Mouse (Mus musculus) spleen, adult 18-20 months (tissue): ENCODE measurements at regions not wholly inside any gene's neighbourhood (a gene's known extent, or its start where the extent isn't known, plus 50 kb on each side); places are given as distances from the start of the nearest gene placed in this dataset.

Experiments used
- DNase-seq, 2 experiments: peaks; one replicate each; pipeline ENCODE4 v3.0.0; 2022; ENCODE audit warnings: mixed read lengths in 2 of 2

DNA sequence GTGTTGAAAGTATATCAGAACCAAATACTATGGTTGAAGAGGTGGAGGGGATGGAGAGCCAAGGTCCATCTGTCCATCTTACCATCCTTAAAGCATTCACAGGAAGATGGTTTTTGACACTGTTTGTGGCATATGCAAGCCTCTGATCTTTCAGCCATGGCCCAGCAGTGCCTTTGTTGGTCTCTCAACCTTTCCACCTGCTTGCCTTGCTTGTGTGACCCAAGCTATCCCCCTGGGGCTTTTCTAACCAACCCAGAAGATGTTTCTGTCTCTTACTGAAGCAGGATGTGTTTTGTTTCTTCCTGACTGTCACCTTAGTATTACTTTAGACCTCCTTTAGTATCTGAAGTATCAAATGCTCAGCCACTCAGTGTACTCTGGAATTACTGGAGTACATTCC, 107.8 kb upstream of the Prdm1 start:
- peak; percentile 35 to 49 for DNase-seq

DNA sequence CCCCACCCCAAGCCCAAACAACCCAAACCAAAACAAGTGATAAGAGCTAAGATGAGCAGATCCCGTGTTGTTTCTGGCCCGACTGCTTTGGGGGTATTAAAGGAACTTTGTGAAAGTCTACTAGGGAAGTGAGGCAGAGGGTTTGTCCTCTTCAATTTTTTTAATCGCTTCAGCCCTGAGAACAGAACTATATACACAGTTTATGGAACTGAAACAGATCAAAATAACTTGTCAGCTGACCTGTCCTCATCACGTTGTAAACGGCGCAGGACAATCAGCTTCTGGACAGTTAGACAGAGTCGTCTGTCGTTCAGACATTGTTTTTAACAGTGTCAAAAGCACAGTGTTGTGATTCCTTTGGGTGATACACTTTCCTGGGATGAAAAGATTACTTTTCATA, 103.3 kb upstream of the Prdm1 start:
- DNase-seq: no peak

- peak; percentile 44 to 52 for DNase-seq
Observed at GRCm38 (mm10) chr10:44630485-44630884, 102.2 kb upstream of the Prdm1 start.

DNA sequence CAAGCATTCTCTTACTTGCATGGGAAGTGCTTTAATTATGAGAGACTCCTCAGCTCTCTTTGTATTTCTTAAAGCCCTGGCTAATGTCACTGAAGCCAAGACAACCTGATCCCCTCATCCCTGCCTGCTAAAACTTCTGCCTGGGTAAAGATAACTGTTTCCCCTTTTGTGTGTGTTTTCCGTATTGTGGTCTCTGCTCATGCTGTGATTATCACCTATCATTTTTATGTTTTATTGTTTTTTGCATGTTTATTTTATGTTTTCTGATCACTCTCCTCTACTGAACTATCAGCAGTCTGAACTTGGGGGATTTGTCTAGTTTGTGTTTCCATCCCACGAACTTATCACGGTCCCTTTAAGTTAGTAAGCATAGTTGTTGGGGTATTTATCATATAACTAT, 100.1 kb upstream of the Prdm1 start:
- DNase-seq: no peak

GRCm38 (mm10) chr10:44627431-44627830, 99.1 kb upstream of the Prdm1 start:
- no peak for DNase-seq

- DNase-seq: no peak
Observed at GRCm38 (mm10) chr10:44625521-44625920, 97.2 kb upstream of the Prdm1 start.

DNA sequence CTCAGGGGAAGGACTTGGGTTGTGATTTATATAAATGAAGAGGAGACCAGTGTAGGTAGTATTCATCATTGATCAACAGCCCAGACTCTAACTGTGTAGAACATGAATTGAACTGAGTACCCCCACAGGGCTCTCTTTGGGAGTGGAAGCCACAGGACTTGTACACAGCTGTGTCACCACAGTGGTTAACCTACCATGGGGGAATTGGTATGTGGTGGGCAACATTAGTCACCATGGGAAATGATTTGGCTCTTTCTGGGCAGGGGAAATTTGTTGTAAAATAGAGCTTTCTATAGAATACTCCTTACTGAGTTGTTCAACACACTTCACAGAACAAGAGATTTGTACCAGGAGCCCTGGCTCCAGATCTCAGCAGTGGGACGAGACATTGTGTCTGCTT, 87.3 kb upstream of the Prdm1 start:
- DNase-seq: no peak

DNA sequence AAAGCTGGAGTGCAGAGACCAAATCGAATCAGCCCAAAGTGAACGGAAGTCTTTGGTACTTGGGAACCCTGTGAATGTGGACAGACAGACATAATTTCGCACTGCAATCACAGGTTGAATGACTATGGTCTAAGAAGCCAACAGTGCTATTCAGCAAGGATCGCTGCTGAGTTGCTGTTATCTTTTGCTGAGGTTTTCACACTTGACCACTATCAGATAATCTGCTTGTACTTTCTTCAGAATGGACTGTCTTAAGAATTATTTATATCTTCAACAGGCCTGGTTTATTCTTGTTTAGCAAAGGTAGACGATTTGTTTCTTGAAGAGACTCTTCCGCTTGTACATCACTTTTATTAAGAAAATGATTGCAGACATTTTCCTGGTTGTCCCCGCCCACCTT, 84.3 kb upstream of the Prdm1 start:
- no peak for DNase-seq

DNA sequence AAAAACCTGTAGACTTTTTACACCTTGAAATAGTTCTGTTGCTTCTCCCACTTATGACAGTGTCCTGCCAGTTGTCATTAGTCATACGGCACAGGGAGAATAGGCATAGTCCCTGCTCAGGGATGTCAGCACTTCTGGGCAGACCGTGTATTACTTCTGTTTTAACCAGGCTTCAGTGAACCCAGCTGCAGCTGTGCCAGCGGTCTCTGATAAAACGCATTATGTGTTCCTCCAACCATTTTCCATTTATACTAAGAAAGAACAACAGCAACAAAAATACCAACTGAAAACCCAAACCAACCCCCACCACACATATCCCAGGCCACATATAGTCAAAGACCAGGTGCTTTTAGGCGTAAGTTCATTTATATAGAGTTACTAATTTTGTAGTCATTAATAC, 83.1 kb upstream of the Prdm1 start:
- no peak for DNase-seq

DNA sequence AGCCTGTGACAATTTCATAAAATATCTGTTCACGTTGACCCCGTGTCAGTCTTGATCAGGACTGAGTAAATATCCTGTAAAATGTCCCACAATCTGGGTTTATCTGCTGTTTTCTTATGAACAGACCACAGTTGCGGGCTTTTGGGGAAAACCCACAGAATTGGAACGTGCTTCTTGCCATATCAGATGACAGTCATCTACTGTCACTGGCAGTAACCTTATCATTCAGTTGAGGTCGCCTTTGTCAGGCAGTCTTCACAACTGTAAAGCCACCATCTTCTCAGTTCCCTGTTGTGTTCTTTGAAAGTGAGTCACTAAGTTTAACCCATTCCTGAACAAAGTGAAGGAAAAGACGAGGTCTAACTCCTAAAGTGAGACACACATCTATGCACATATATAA, 80.9 kb upstream of the Prdm1 start:
- DNase-seq: no peak

- DNase-seq: peak in 1 of 2 experiments; percentile 24
Observed at GRCm38 (mm10) chr10:44607334-44607851, 79.1 kb upstream of the Prdm1 start.

DNA sequence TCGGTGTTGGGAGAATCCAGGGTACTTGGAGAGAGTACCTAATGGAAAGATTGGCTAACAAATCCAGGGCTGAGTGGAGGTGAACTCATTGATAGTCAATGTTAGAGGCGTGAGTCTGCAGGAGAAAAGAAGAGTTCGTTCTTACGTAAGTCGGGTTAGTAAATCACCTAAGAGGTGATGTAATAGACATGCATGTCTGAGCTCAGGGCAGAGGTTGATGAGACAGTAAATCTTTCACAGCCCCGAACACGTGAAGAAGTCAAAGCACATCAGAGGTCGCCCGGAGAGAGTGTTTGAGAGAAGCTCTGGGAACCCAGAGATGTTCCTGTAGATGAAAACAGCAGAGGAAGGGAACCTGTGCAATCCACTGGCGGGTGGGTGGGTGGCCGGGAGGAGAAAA, 76.2 kb upstream of the Prdm1 start:
- DNase-seq: no peak

GRCm38 (mm10) chr10:44603461-44603860, 75.2 kb upstream of the Prdm1 start:
- no peak for DNase-seq

DNA sequence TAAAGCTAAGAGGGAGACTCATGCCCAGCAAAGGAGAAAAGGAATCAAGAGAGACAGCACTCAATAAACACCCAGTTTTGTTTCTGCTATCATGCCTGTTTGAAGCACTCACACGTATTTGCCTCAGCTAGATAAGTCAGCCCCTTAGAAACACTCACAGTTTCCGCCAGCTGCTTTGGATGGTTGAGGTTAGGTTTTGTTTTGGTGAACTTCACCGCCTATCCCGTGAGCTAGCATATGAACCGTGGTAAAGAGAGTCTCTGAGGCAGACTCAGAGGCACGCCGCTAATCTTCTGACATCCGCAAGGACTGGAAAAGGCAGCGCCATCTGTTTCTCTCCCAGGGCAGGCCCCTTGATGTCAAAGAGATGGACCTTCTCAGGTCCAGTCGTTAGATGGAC, 73.2 kb upstream of the Prdm1 start:
- no peak for DNase-seq

GRCm38 (mm10) chr10:44599964-44600334, 71.6 kb upstream of the Prdm1 start:
- no peak for DNase-seq

DNA sequence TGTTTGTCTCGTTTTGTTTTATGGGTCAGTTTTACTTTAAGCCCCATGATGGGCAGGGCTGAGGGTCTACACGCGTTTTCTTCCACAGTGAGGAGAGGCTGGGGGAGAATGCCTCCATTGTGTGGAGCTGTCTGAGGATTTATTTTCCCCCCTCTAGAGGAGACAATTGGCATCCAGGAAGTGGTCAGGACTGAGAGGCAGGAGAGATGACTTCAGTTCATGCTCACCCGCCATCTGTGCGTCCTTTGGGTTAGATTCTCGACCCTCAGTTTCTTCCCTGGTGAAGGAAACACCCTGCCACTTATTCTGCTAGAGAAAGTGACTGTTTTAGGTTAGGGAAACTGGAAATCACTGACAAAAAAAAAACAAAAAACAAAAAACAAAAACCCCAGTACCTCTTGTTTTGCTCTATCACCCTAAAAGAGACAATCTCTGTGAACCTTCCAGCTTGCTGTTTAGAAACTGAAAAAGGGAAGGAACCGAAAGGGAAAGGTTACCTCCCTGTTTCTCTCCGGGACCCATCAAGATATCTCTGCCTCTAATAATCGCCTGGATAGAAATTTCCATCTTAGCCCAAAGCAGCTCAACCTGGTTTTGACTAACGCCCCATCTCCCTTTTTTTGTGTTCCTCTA, 71.1 kb upstream of the Prdm1 start:
- DNase-seq: no peak

DNA sequence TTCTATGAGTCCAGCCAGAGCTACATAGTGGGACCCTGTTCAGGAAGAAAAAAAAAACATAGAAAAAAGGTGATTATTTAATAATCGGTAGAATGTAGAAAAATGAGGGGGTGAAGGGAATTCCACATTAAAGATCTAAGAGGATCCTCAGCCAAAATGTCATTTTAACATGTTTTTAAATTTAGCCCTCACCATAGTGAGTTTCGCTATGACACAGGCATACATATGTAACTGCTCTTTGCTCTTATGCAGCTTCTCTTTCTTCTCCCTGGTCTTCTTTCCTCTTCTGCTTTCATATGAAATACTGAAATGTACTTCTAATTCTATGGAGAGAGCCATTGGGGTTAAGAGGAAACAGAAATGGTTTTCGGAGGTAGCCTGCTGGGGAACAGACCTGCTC, 70.3 kb upstream of the Prdm1 start:
- DNase-seq: no peak

DNA sequence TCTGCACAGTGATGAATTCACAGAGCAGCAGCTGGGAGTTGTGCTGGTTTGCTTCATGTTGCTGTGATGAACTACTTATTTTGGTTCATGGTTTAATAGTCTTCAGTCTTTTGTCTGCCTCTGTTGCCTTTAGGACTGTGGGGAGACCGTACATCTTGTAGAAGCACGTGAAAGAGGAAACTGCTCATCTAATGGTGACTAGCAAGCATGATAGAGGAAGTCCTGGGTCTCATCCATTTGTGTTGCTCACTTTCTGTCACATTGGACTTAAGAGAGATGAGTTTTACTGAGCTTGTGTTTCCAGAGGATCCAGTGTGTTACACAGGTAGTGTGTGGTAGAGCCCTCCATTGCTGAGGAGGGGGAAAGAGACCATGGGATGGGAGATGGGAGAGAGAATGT, 67.6 kb upstream of the Prdm1 start:
- DNase-seq: no peak

DNA sequence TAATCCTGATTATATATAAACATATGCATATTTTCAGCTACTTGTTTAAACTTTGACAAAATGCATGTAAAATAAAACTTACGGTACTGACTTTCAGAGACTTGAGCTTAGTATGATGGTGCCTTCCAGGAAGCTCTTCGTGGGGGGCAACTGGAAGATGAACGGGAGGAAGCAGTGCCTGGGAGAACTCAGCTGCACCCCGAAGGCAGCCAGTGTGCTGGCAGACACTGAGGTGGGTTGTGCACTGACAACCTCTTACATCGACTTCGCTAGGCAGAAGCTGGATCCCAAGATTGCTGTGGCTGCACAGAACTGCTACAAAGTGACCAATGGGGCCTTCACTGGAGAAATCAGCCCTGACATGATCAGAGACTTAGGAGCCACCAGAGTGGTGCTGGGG, 61.5 kb upstream of the Prdm1 start:
- DNase-seq: no peak

DNA sequence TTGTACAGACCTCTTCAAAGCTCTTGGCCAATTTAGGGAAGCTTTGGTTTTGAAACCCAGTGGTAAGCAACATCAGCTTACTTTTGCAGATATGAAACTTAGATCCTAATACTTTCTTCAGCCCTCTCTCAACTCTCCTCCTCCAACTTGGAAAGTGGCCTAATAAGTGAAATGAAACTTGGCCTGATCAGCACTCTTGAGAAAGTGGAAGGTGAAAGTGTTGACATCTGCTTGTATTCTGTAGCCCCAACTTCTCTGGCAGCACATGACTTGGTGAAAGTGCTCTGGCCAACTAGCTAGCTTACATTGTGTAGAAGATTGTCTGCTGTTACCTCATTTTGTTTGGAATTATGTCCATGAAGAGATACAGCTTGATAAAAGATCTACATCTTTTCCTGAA, 61.1 kb upstream of the Prdm1 start:
- no peak for DNase-seq

GRCm38 (mm10) chr10:44582736-44583135, 54.4 kb upstream of the Prdm1 start:
- DNase-seq: no peak
